Mouse (Mus musculus): ENCODE data around the gene Ckmt2. TPM values are rescaled to one million over a fixed set of nuclear protein-coding genes. Genes with fewer than 3 reads are reported as not detected.

The Ckmt2 gene
- polyA plus RNA-seq, 1 experiment: 18.1 TPM

GRCm38 (mm10) chr13:91915582-91916239, 39.0 kb upstream of the Ckmt2 start:
- H3ac ChIP-seq (ENCODE audit: control insufficient read depth, insufficient read length): no peak overlapping the region
- H3K4me3 ChIP-seq: no peak overlapping the region
- no peak overlapping the region for H3K4me2 ChIP-seq (ENCODE audit: low read depth)
- no peaks in the 10 kb centered on the region for H3K27me3 ChIP-seq (ENCODE audit: control insufficient read depth, insufficient read depth, insufficient read length)
- no peaks in the 10 kb centered on the region for H3K36me3 ChIP-seq (ENCODE audit: control insufficient read depth, insufficient read depth)
- TF ChIP-seq TCF3 (IDR thresholded peaks at IDR 0.05; ENCODE audit: insufficient read length, low read depth) (no peak), POLR2A (IDR thresholded peaks at IDR 0.05; ENCODE audit: insufficient read length, low read depth) (no peak), MYOD1 (IDR thresholded peaks at IDR 0.05; ENCODE audit: control insufficient read depth in 1 of 3, insufficient read length in 2 of 3, low read depth in 2 of 3) (peak in 2 of 3 experiments; percentile 23 to 73), MYOG (IDR thresholded peaks at IDR 0.05; ENCODE audit: control insufficient read depth in 1 of 3, insufficient read depth in 1 of 3, insufficient read length in 2 of 3, low read depth in 2 of 3) (peak in 1 of 3 experiments; percentile 41), TCF12 (IDR thresholded peaks at IDR 0.05; ENCODE audit: insufficient read depth, poor library complexity, severe bottlenecking) (no peak)
- H3K79me2 ChIP-seq (ENCODE audit: control insufficient read depth, insufficient read depth): no peaks in the 10 kb centered on the region

GRCm38 (mm10) chr13:91915192-91915581, 38.5 kb upstream of the Ckmt2 start:
- Histone ChIP-seq H3K36me3 (ENCODE audit: control insufficient read depth, insufficient read depth) (no peaks in the 10 kb centered on the region), H3K27me3 (ENCODE audit: control insufficient read depth, insufficient read depth, insufficient read length) (no peaks in the 10 kb centered on the region), H3K4me2 (ENCODE audit: low read depth) (no peak overlapping the region), H3K79me2 (ENCODE audit: control insufficient read depth, insufficient read depth) (no peaks in the 10 kb centered on the region), H3K4me3 (no peak overlapping the region), H3ac (ENCODE audit: control insufficient read depth, insufficient read length) (no peak overlapping the region)
- no peak for TF ChIP-seq E2F4 (IDR thresholded peaks at IDR 0.05; ENCODE audit: insufficient read depth)
- no peak for TF ChIP-seq CEBPB (IDR thresholded peaks at IDR 0.05; ENCODE audit: insufficient read depth, poor library complexity, severe bottlenecking)
- TF ChIP-seq USF1 (IDR thresholded peaks at IDR 0.05; ENCODE audit: low read depth): no peak
- TF ChIP-seq POLR2AphosphoS2 (IDR thresholded peaks at IDR 0.05; ENCODE audit: insufficient read length, low read depth): no peak
- no peak for TF ChIP-seq MYOG (IDR thresholded peaks at IDR 0.05; ENCODE audit: control insufficient read depth in 1 of 3, insufficient read depth in 1 of 3, insufficient read length in 2 of 3, low read depth in 2 of 3)
- no peak for TF ChIP-seq MYOD1 (IDR thresholded peaks at IDR 0.05; ENCODE audit: control insufficient read depth in 1 of 3, insufficient read length in 2 of 3, low read depth in 2 of 3)
- no peak for TF ChIP-seq TCF3 (IDR thresholded peaks at IDR 0.05; ENCODE audit: insufficient read length, low read depth)
- no peak for TF ChIP-seq POLR2A (IDR thresholded peaks at IDR 0.05; ENCODE audit: insufficient read length, low read depth)
- TF ChIP-seq SRF (IDR thresholded peaks at IDR 0.05; ENCODE audit: control insufficient read depth, insufficient read length, low read depth): no peak
- no peak for TF ChIP-seq MAX (IDR thresholded peaks at IDR 0.05; ENCODE audit: low read depth)

- no peak for TF ChIP-seq MAX (IDR thresholded peaks at IDR 0.05; ENCODE audit: low read depth)
- no peak for TF ChIP-seq MYOG (IDR thresholded peaks at IDR 0.05; ENCODE audit: control insufficient read depth in 1 of 3, insufficient read depth in 1 of 3, insufficient read length in 2 of 3, low read depth in 2 of 3)
- TF ChIP-seq SRF (IDR thresholded peaks at IDR 0.05; ENCODE audit: control insufficient read depth, insufficient read length, low read depth): no peak
- Histone ChIP-seq H3K36me3 (ENCODE audit: control insufficient read depth, insufficient read depth) (no peaks in the 10 kb centered on the region), H3K4me2 (ENCODE audit: low read depth) (no peak overlapping the region), H3K4me3 (no peak overlapping the region), H3K79me2 (ENCODE audit: control insufficient read depth, insufficient read depth) (no peaks in the 10 kb centered on the region), H3ac (ENCODE audit: control insufficient read depth, insufficient read length) (no peak overlapping the region), H3K27me3 (ENCODE audit: control insufficient read depth, insufficient read depth, insufficient read length) (no peaks in the 10 kb centered on the region)
Measured at GRCm38 (mm10) chr13:91911652-91912051, 35.0 kb upstream of the Ckmt2 start.

- Histone ChIP-seq H3ac (ENCODE audit: control insufficient read depth, insufficient read length) (no peak overlapping the region), H3K4me3 (no peak overlapping the region), H3K36me3 (ENCODE audit: control insufficient read depth, insufficient read depth) (no peaks in the 10 kb centered on the region), H3K27me3 (ENCODE audit: control insufficient read depth, insufficient read depth, insufficient read length) (no peaks in the 10 kb centered on the region), H3K79me2 (ENCODE audit: control insufficient read depth, insufficient read depth) (no peaks in the 10 kb centered on the region), H3K4me2 (ENCODE audit: low read depth) (no peak overlapping the region)
- TF ChIP-seq CEBPB (IDR thresholded peaks at IDR 0.05; ENCODE audit: insufficient read depth, poor library complexity, severe bottlenecking): no peak
- TF ChIP-seq MYOD1 (IDR thresholded peaks at IDR 0.05; ENCODE audit: control insufficient read depth in 1 of 3, insufficient read length in 2 of 3, low read depth in 2 of 3): no peak
- TF ChIP-seq POLR2AphosphoS2 (IDR thresholded peaks at IDR 0.05; ENCODE audit: insufficient read length, low read depth): no peak
- no peak for TF ChIP-seq TCF12 (IDR thresholded peaks at IDR 0.05; ENCODE audit: insufficient read depth, poor library complexity, severe bottlenecking)
- no peak for TF ChIP-seq TCF3 (IDR thresholded peaks at IDR 0.05; ENCODE audit: insufficient read length, low read depth)
Measured at GRCm38 (mm10) chr13:91911211-91911610, 34.5 kb upstream of the Ckmt2 start.

DNA sequence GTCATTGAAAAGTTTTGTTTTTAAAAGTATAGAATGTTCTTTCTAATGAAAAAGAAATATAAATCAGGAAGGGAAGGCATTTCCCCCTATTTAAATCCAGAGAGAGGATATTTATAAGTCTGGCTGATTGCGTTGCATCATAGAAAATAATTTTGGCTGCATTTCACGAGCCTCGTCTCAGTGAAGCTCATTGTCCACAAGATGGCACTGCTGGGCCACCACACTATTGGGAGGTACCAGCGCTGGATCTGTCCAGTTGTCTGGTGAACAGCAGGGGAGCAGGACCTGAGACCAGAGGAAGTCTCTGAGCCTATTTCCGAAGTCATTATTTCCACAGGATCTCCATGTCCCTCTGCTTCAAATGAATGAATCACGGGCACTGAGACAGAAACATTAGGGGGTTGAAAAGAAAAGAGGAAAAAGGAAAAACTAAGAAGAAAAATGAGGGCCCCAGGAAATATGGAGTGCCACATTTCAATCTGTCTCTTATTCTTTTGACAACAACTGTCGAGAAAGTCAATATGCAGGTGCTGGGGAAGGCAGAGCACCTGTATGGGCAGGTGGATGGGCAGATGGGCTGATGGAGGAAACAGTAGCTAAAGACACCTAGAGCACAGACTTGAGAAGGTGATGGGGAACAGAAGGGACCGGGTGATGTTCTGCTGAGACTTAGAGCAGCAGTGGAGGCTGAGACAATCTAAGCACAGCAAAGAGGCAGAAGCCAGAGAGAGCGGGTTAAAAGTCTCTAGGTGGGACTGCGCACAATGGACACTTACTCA, 31.7 kb upstream of the Ckmt2 start:
- no peak for TF ChIP-seq MYOG (IDR thresholded peaks at IDR 0.05; ENCODE audit: control insufficient read depth in 1 of 3, insufficient read depth in 1 of 3, insufficient read length in 2 of 3, low read depth in 2 of 3)
- TF ChIP-seq SRF (IDR thresholded peaks at IDR 0.05; ENCODE audit: control insufficient read depth, insufficient read length, low read depth): no peak
- no peak for TF ChIP-seq TCF12 (IDR thresholded peaks at IDR 0.05; ENCODE audit: insufficient read depth, poor library complexity, severe bottlenecking)
- no peak for TF ChIP-seq POLR2A (IDR thresholded peaks at IDR 0.05; ENCODE audit: insufficient read length, low read depth)
- peak in 1 of 3 experiments; percentile 17 for TF ChIP-seq MYOD1 (IDR thresholded peaks at IDR 0.05; ENCODE audit: control insufficient read depth in 1 of 3, insufficient read length in 2 of 3, low read depth in 2 of 3)
- no peak for TF ChIP-seq E2F4 (IDR thresholded peaks at IDR 0.05; ENCODE audit: insufficient read depth)
- TF ChIP-seq REST (IDR thresholded peaks at IDR 0.05; ENCODE audit: insufficient read depth, insufficient read length): no peak
- no peak for TF ChIP-seq POLR2AphosphoS2 (IDR thresholded peaks at IDR 0.05; ENCODE audit: insufficient read length, low read depth)
- TF ChIP-seq USF1 (IDR thresholded peaks at IDR 0.05; ENCODE audit: low read depth): no peak
- TF ChIP-seq CEBPB (IDR thresholded peaks at IDR 0.05; ENCODE audit: insufficient read depth, poor library complexity, severe bottlenecking): peak; percentile 60; the same call in 1 of the 2 replicates
- TF ChIP-seq MAX (IDR thresholded peaks at IDR 0.05; ENCODE audit: low read depth): no peak
- TF ChIP-seq TCF3 (IDR thresholded peaks at IDR 0.05; ENCODE audit: insufficient read length, low read depth): no peak
- H3K27me3 ChIP-seq (ENCODE audit: control insufficient read depth, insufficient read depth, insufficient read length): no peaks in the 10 kb centered on the region
- H3K79me2 ChIP-seq (ENCODE audit: control insufficient read depth, insufficient read depth): no peaks in the 10 kb centered on the region
- no peak overlapping the region for H3K4me2 ChIP-seq (ENCODE audit: low read depth)
- no peaks in the 10 kb centered on the region for H3K36me3 ChIP-seq (ENCODE audit: control insufficient read depth, insufficient read depth)
- no peak overlapping the region for H3K4me3 ChIP-seq
- H3ac ChIP-seq (ENCODE audit: control insufficient read depth, insufficient read length): no peak overlapping the region
